Mouse (Mus musculus): ENCODE measurements at regions not wholly inside any gene's neighbourhood (a gene's known extent, or its start where the extent isn't known, plus 50 kb on each side); places are given as distances from the start of the nearest gene placed in this dataset.
"Not testable (repeated sequence)": the region's sequence is repeated elsewhere in the genome, so short reads cannot be mapped to it uniquely, and the experiment has no call there.

- ATAC-seq (replicated peaks; ENCODE audit: low FRiP score): peak; percentile 24
- peaks cover 35% of the 10 kb centered on the region for H3K4me1 ChIP-seq
- no peaks in the 10 kb centered on the region for H3K36me3 ChIP-seq
- no peak overlapping the region for H3K9ac ChIP-seq
- 0 out of 2 replicates have a peak, but pooled peaks cover 5% of the 10 kb centered on the region for H3K27me3 ChIP-seq
- H3K27ac ChIP-seq: peak overlapping the region; percentile 90
- H3K4me3 ChIP-seq (replicated peaks): no peak overlapping the region
- no peaks in the 10 kb centered on the region for H3K9me3 ChIP-seq (replicated peaks)
- peak overlapping the region; percentile 51 for H3K4me2 ChIP-seq
- 9% methylated on average over 8 of the region's 8 CpGs for WGBS
These were observed 90.2 kb upstream of the Lnx1 start for GRCm38 (mm10) chr5:74792936-74793335.

GRCm38 (mm10) chr5:74792301-74792700 lies 89.6 kb upstream of the Lnx1 start:
- peak; percentile 92 for ATAC-seq (replicated peaks; ENCODE audit: low FRiP score)
- Histone ChIP-seq H3K4me3 (replicated peaks) (peak overlapping the region; percentile 14), H3K9me3 (replicated peaks) (no peaks in the 10 kb centered on the region), H3K27ac (peak overlapping the region; percentile 90), H3K36me3 (no peaks in the 10 kb centered on the region), H3K4me2 (peak overlapping the region; percentile 51), H3K9ac (0 out of 2 replicates have a peak overlapping the region, but pooled peaks have one; percentile 15), H3K27me3 (0 out of 2 replicates have a peak, but pooled peaks cover 5% of the 10 kb centered on the region), H3K4me1 (peaks cover 35% of the 10 kb centered on the region)
- under 1% methylated on average over 7 of the region's 7 CpGs for WGBS

- H3K4me1 ChIP-seq: peaks cover 33% of the 10 kb centered on the region
- H3K27ac ChIP-seq; H3K27me3 ChIP-seq; H3K9ac ChIP-seq; H3K4me3 ChIP-seq (replicated peaks); H3K36me3 ChIP-seq; H3K9me3 ChIP-seq (replicated peaks); H3K4me2 ChIP-seq; ATAC-seq (replicated peaks; ENCODE audit: low FRiP score): not testable (repeated sequence)
- WGBS: 90% methylated on average over 4 of the region's 4 CpGs
These were observed 87.8 kb upstream of the Lnx1 start for GRCm38 (mm10) chr5:74790501-74790900.

GRCm38 (mm10) chr5:74783906-74784305 lies 81.2 kb upstream of the Lnx1 start:
- Histone ChIP-seq H3K9ac (no peak overlapping the region), H3K4me2 (no peak overlapping the region), H3K27ac (no peak overlapping the region), H3K27me3 (no peaks in the 10 kb centered on the region), H3K4me3 (replicated peaks) (no peak overlapping the region), H3K9me3 (replicated peaks) (no peaks in the 10 kb centered on the region), H3K36me3 (no peaks in the 10 kb centered on the region), H3K4me1 (no peaks in the 10 kb centered on the region)
- ATAC-seq (replicated peaks; ENCODE audit: low FRiP score): no peak
- WGBS: 71% methylated on average over 9 of the region's 9 CpGs

GRCm38 (mm10) chr5:74778076-74778465 lies 75.4 kb upstream of the Lnx1 start:
- Histone ChIP-seq H3K4me2 (no peak overlapping the region), H3K27ac (no peak overlapping the region), H3K27me3 (no peaks in the 10 kb centered on the region), H3K9me3 (replicated peaks) (no peaks in the 10 kb centered on the region), H3K36me3 (no peaks in the 10 kb centered on the region), H3K4me1 (peaks cover 9% of the 10 kb centered on the region), H3K9ac (no peak overlapping the region), H3K4me3 (replicated peaks) (no peak overlapping the region)
- ATAC-seq (replicated peaks; ENCODE audit: low FRiP score): no peak
- WGBS: 86% methylated on average over 1 of the region's 1 CpGs

- 66% methylated on average over 10 of the region's 10 CpGs for WGBS
- H3K9me3 ChIP-seq (replicated peaks): no peaks in the 10 kb centered on the region
- no peak for ATAC-seq (replicated peaks; ENCODE audit: low FRiP score)
- H3K4me3 ChIP-seq (replicated peaks): no peak overlapping the region
- no peaks in the 10 kb centered on the region for H3K36me3 ChIP-seq
- no peak overlapping the region for H3K9ac ChIP-seq
- H3K4me2 ChIP-seq: no peak overlapping the region
- H3K27me3 ChIP-seq: no peaks in the 10 kb centered on the region
- peaks cover 9% of the 10 kb centered on the region for H3K4me1 ChIP-seq
- H3K27ac ChIP-seq: no peak overlapping the region
These were observed 74.8 kb upstream of the Lnx1 start for GRCm38 (mm10) chr5:74777381-74778075.

- peaks cover 9% of the 10 kb centered on the region for H3K4me1 ChIP-seq
- H3K36me3 ChIP-seq: no peaks in the 10 kb centered on the region
- no peak overlapping the region for H3K4me3 ChIP-seq (replicated peaks)
- H3K9me3 ChIP-seq (replicated peaks): no peaks in the 10 kb centered on the region
- no peak for ATAC-seq (replicated peaks; ENCODE audit: low FRiP score)
- WGBS: 74% methylated on average over 3 of the region's 3 CpGs
- no peak overlapping the region for H3K9ac ChIP-seq
- H3K4me2 ChIP-seq: no peak overlapping the region
- H3K27me3 ChIP-seq: no peaks in the 10 kb centered on the region
- H3K27ac ChIP-seq: no peak overlapping the region
These were observed 73.4 kb upstream of the Lnx1 start for GRCm38 (mm10) chr5:74776081-74776480.

GRCm38 (mm10) chr5:74775596-74775995 lies 72.9 kb upstream of the Lnx1 start:
- Histone ChIP-seq H3K36me3 (no peaks in the 10 kb centered on the region), H3K4me1 (peaks cover 9% of the 10 kb centered on the region), H3K4me3 (replicated peaks) (no peak overlapping the region), H3K9ac (no peak overlapping the region), H3K27ac (no peak overlapping the region), H3K27me3 (no peaks in the 10 kb centered on the region), H3K4me2 (no peak overlapping the region), H3K9me3 (replicated peaks) (no peaks in the 10 kb centered on the region)
- 72% methylated on average over 3 of the region's 3 CpGs for WGBS
- no peak for ATAC-seq (replicated peaks; ENCODE audit: low FRiP score)

GRCm38 (mm10) chr5:74773558-74774429 lies 71.1 kb upstream of the Lnx1 start:
- Histone ChIP-seq H3K36me3 (no peaks in the 10 kb centered on the region), H3K4me2 (no peak overlapping the region), H3K4me1 (peaks cover 9% of the 10 kb centered on the region), H3K27me3 (no peaks in the 10 kb centered on the region), H3K9ac (no peak overlapping the region), H3K9me3 (replicated peaks) (no peaks in the 10 kb centered on the region), H3K4me3 (replicated peaks) (no peak overlapping the region), H3K27ac (no peak overlapping the region)
- 44% methylated on average over 14 of the region's 14 CpGs for WGBS
- ATAC-seq (replicated peaks; ENCODE audit: low FRiP score): peak; percentile 74

- WGBS: 79% methylated on average over 7 of the region's 7 CpGs
- no peak for ATAC-seq (replicated peaks; ENCODE audit: low FRiP score)
- H3K4me3 ChIP-seq (replicated peaks): no peak overlapping the region
- H3K36me3 ChIP-seq: no peaks in the 10 kb centered on the region
- no peak overlapping the region for H3K4me2 ChIP-seq
- peaks cover 16% of the 10 kb centered on the region for H3K4me1 ChIP-seq
- H3K27me3 ChIP-seq: no peaks in the 10 kb centered on the region
- no peak overlapping the region for H3K9ac ChIP-seq
- H3K27ac ChIP-seq: no peak overlapping the region
- no peaks in the 10 kb centered on the region for H3K9me3 ChIP-seq (replicated peaks)
These were observed 68.4 kb upstream of the Lnx1 start for GRCm38 (mm10) chr5:74771121-74771520.

- Histone ChIP-seq H3K9ac (no peak overlapping the region), H3K4me1 (peaks cover 15% of the 10 kb centered on the region), H3K27ac (no peak overlapping the region), H3K9me3 (replicated peaks) (no peaks in the 10 kb centered on the region), H3K36me3 (no peaks in the 10 kb centered on the region), H3K4me3 (replicated peaks) (no peak overlapping the region), H3K27me3 (no peaks in the 10 kb centered on the region), H3K4me2 (no peak overlapping the region)
- 51% methylated on average over 5 of the region's 5 CpGs for WGBS
- ATAC-seq (replicated peaks; ENCODE audit: low FRiP score): no peak
These were observed 66.3 kb upstream of the Lnx1 start for GRCm38 (mm10) chr5:74769023-74769422.

- Histone ChIP-seq H3K4me3 (replicated peaks) (no peak overlapping the region), H3K4me2 (no peak overlapping the region), H3K4me1 (peaks cover 10% of the 10 kb centered on the region), H3K9ac (no peak overlapping the region), H3K9me3 (replicated peaks) (no peaks in the 10 kb centered on the region), H3K27me3 (no peaks in the 10 kb centered on the region), H3K36me3 (no peaks in the 10 kb centered on the region), H3K27ac (no peak overlapping the region)
- no peak for ATAC-seq (replicated peaks; ENCODE audit: low FRiP score)
- 70% methylated on average over 8 of the region's 8 CpGs for WGBS
These were observed 65.3 kb upstream of the Lnx1 start for GRCm38 (mm10) chr5:74767993-74768392.

All from kidney, embryonic 15.5 days (tissue).